Mouse (Mus musculus) C2C12 (cell line): ENCODE measurements around the gene Mcpt8.

Source experiments
- CTCF ChIP-seq: IDR thresholded peaks from one replicate; pipeline ENCODE4 v1.5.1; 2011; ENCODE audit not compliant: control insufficient read depth, insufficient read depth, insufficient read length
- MAX ChIP-seq: IDR thresholded peaks from one replicate; pipeline ENCODE4 v1.6.1; 2011; ENCODE audit warnings: mild to moderate bottlenecking, control low read depth
- USF1 ChIP-seq: IDR thresholded peaks from one replicate; pipeline ENCODE4 v1.6.1; 2011; ENCODE audit warnings: low read depth, mild to moderate bottlenecking, control low read depth, moderate library complexity

DNA sequence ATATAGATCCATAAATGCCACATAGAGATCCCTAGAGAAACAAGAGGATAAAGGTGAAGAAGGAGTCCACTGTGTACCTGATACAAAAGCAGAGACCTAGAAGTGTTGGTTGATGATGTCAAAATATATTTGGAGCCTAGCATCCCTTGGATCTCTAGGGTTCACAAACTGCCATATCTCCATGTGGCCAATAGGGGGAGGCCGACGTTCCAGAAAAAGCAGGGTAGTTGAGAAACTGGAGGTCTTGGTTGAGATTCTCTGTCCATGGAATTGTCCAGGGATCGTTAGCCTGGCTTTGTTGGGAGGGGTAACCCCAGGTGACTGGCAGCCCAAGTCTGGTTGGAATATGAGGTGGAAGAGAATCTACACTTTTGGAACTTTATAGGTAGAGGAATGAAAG, 43.3 kb upstream of the Mcpt8 start:
- no peak for TF ChIP-seq CTCF
- no peak for TF ChIP-seq MAX
- TF ChIP-seq USF1, result no peak
